Mouse (Mus musculus) intestine, postnatal 0 days (tissue): ENCODE data around the gene Heyl. TPM values are rescaled to one million over a fixed set of nuclear protein-coding genes. Genes with fewer than 3 reads are reported as not detected.

Source experiments
- ATAC-seq: fragments of 200-750 bp; cut with Nextera tagmentation; 2 replicates; pipeline ENCODE4 v1.8.0; 2017; ENCODE audit warnings: mild to moderate bottlenecking, moderate TSS enrichment, moderate library complexity
- H3K27ac ChIP-seq: fragments of 300-500 bp; sonication (generic); 2 replicates; pipeline ENCODE4 v1.5.1; 2014; ENCODE audit warnings: mild to moderate bottlenecking, low read depth, low read length, moderate library complexity
- H3K27me3 ChIP-seq: fragments of 300-500 bp; sonication (generic); replicated peaks from 2 replicates; pipeline ENCODE4 v1.6.1; 2014; ENCODE audit warnings: low read length, mixed read lengths; ENCODE audit not compliant: control insufficient read depth, insufficient read depth
- H3K36me3 ChIP-seq: fragments of 300-500 bp; sonication (generic); 2 replicates; pipeline ENCODE4 v1.6.1; 2014; ENCODE audit warnings: mild to moderate bottlenecking, moderate library complexity; ENCODE audit not compliant: control insufficient read depth, insufficient read depth
- H3K4me1 ChIP-seq: fragments of 300-500 bp; sonication (generic); replicated peaks from 2 replicates; pipeline ENCODE4 v1.6.1; 2014; ENCODE audit warnings: antibody characterized with exemption, low read length, mixed read lengths; ENCODE audit not compliant: control insufficient read depth, insufficient read depth
- H3K4me2 ChIP-seq: fragments of 300-500 bp; sonication (generic); replicated peaks from 2 replicates; pipeline ENCODE4 v1.6.1; 2014; ENCODE audit warnings: low read depth, mild to moderate bottlenecking, moderate library complexity
- H3K4me3 ChIP-seq: fragments of 300-500 bp; sonication (generic); 2 replicates; pipeline ENCODE4 v1.5.1; 2014; ENCODE audit warnings: low read depth, low read length
- H3K9ac ChIP-seq: fragments of 300-500 bp; sonication (generic); 2 replicates; pipeline ENCODE4 v1.6.1; 2014; ENCODE audit warnings: mild to moderate bottlenecking, low read depth, low read length
- H3K9me3 ChIP-seq: fragments of 300-500 bp; sonication (generic); 2 replicates; pipeline ENCODE4 v1.6.1; 2016; ENCODE audit warnings: mixed run types; ENCODE audit not compliant: control insufficient read depth
- CTCF ChIP-seq: sonication (generic); IDR thresholded peaks from 2 replicates; pipeline ENCODE4 v1.5.1; 2016; ENCODE audit warnings: low read depth, mild to moderate bottlenecking, control low read depth, antibody characterized with exemption, moderate library complexity
- WGBS: fragments of 180-500 bp; shearing (Covaris S2); extraction: QIAGEN DNeasy Blood & Tissue Kit; methylation state at CpG from one replicate; pipeline ENCODE4 v1.1.7; 2014; 5-methylcytosine and 5-hydroxymethylcytosine counted together
- polyA plus RNA-seq: library from polyadenylated mRNA; unstranded; fragments of >200 nt; fragmentation: Nextera tagmentation; extraction: Ambion mirVana; gene quantifications from 2 replicates; pipeline ENCODE4 v1.2.1, GENCODE M21; 2015

Gene Heyl
- polyA plus RNA-seq: 4.3 and 4.5 TPM in 2 replicates

GRCm38 (mm10) chr4:123233492-123234084 is at the start of gene Heyl:
Gene Heyl, plus strand, starts transcription at chr4:123233556.
- no peaks in the 10 kb centered on the region for H3K36me3 ChIP-seq
- TF ChIP-seq CTCF: no peak
- 0 out of 2 replicates have a peak, but pooled peaks cover 4% of the 10 kb centered on the region for H3K4me1 ChIP-seq
- no peak within 1 kb of the TSS for H3K27ac ChIP-seq
- no peaks in the 10 kb centered on the region for H3K9me3 ChIP-seq
- H3K4me3 ChIP-seq: peak within 1 kb of the TSS; percentile 50
- H3K27me3 ChIP-seq: peaks cover 20% of the 10 kb centered on the region; the same call in 1 of the 2 replicates
- peak within 1 kb of the TSS; percentile 40 for H3K9ac ChIP-seq
- WGBS: 1% methylated on average over 45 of the region's 52 CpGs
- H3K4me2 ChIP-seq: peak within 1 kb of the TSS; percentile 88
- ATAC-seq: peak; percentile 70; the same call in 1 of the 2 replicates

- no peaks in the 10 kb centered on the region for H3K36me3 ChIP-seq
- WGBS: 50% methylated on average over 3 of the region's 3 CpGs
Measured at GRCm38 (mm10) chr4:123184816-123185215, 48.5 kb upstream of the Heyl start.

GRCm38 (mm10) chr4:123192336-123192735 is 41.0 kb upstream of the Heyl start:
- TF ChIP-seq CTCF: no peak
- 80% methylated on average over 11 of the region's 11 CpGs for WGBS
- no peaks in the 10 kb centered on the region for H3K9me3 ChIP-seq
- no peak overlapping the region for H3K4me3 ChIP-seq
- no peak overlapping the region for H3K9ac ChIP-seq
- no peak for ATAC-seq
- no peaks in the 10 kb centered on the region for H3K36me3 ChIP-seq
- no peak overlapping the region for H3K27ac ChIP-seq
- H3K4me1 ChIP-seq: no peaks in the 10 kb centered on the region
- 0 out of 2 replicates have a peak, but pooled peaks cover 4% of the 10 kb centered on the region for H3K27me3 ChIP-seq
- no peak overlapping the region for H3K4me2 ChIP-seq

More at GRCm38 (mm10) chr4:123184816-123185215, 48.5 kb upstream of the Heyl start:
- Histone ChIP-seq H3K9me3 (no peaks in the 10 kb centered on the region), H3K27me3 (peaks cover 56% of the 10 kb centered on the region), H3K9ac (no peak overlapping the region), H3K4me2 (no peak overlapping the region), H3K4me3 (no peak overlapping the region), H3K27ac (no peak overlapping the region), H3K4me1 (peaks cover 7% of the 10 kb centered on the region; the same call in 1 of the 2 replicates)
- no peak for TF ChIP-seq CTCF
- no peak for ATAC-seq

GRCm38 (mm10) chr4:123193791-123194190 is 39.6 kb upstream of the Heyl start:
- Histone ChIP-seq H3K4me2 (no peak overlapping the region), H3K27me3 (peaks cover 11% of the 10 kb centered on the region; the same call in 1 of the 2 replicates), H3K4me1 (no peaks in the 10 kb centered on the region), H3K36me3 (no peaks in the 10 kb centered on the region), H3K4me3 (no peak overlapping the region), H3K9me3 (no peaks in the 10 kb centered on the region), H3K27ac (no peak overlapping the region), H3K9ac (no peak overlapping the region)
- TF ChIP-seq CTCF: no peak
- 88% methylated on average over 11 of the region's 11 CpGs for WGBS
- ATAC-seq: no peak

- Histone ChIP-seq H3K36me3 (no peaks in the 10 kb centered on the region), H3K4me2 (no peak overlapping the region), H3K4me3 (no peak overlapping the region), H3K9ac (no peak overlapping the region), H3K4me1 (0 out of 2 replicates have a peak, but pooled peaks cover 3% of the 10 kb centered on the region), H3K9me3 (no peaks in the 10 kb centered on the region), H3K27me3 (peaks cover 22% of the 10 kb centered on the region), H3K27ac (no peak overlapping the region)
- no peak for TF ChIP-seq CTCF
- ATAC-seq: no peak
- 57% methylated on average over 6 of the region's 6 CpGs for WGBS
Measured at GRCm38 (mm10) chr4:123196695-123197094, 36.7 kb upstream of the Heyl start.

GRCm38 (mm10) chr4:123200771-123201185 is 32.6 kb upstream of the Heyl start:
- Histone ChIP-seq H3K9me3 (no peaks in the 10 kb centered on the region), H3K4me1 (0 out of 2 replicates have a peak, but pooled peaks cover 3% of the 10 kb centered on the region), H3K4me2 (peak overlapping the region; percentile 78), H3K36me3 (no peaks in the 10 kb centered on the region), H3K4me3 (peak overlapping the region; percentile 40), H3K9ac (no peak overlapping the region), H3K27ac (no peak overlapping the region), H3K27me3 (peaks cover 33% of the 10 kb centered on the region)
- peak; percentile 90 for TF ChIP-seq CTCF
- 0 out of 2 replicates have a peak, but pooled peaks have one; percentile 37 for ATAC-seq
- WGBS: 6% methylated on average over 15 of the region's 15 CpGs
